Mouse (Mus musculus) stomach, embryonic 15.5 days (tissue): ENCODE data around the gene Ube2f. TPM values are rescaled to one million over a fixed set of nuclear protein-coding genes. Genes with fewer than 3 reads are reported as not detected.

Experiments used
- ATAC-seq: fragments of 200-750 bp; cut with Nextera tagmentation; 2 replicates; pipeline ENCODE4 v1.8.0; 2017; ENCODE audit warnings: low read depth, moderate number of reproducible peaks, moderate TSS enrichment; ENCODE audit not compliant: insufficient read depth, low FRiP score
- H3K27ac ChIP-seq: fragments of 300-500 bp; sonication (generic); 2 replicates; pipeline ENCODE4 v1.5.1; 2015; ENCODE audit warnings: mild to moderate bottlenecking, inconsistent platforms
- H3K27me3 ChIP-seq: fragments of 300-500 bp; sonication (generic); replicated peaks from 2 replicates; pipeline ENCODE4 v1.6.1; 2015; ENCODE audit warnings: inconsistent platforms
- H3K36me3 ChIP-seq: fragments of 300-500 bp; sonication (generic); 2 replicates; pipeline ENCODE4 v1.6.1; 2015; ENCODE audit warnings: inconsistent platforms
- H3K4me1 ChIP-seq: fragments of 300-500 bp; sonication (generic); 2 replicates; pipeline ENCODE4 v1.6.1; 2015; ENCODE audit warnings: inconsistent platforms
- H3K4me2 ChIP-seq: fragments of 300-500 bp; sonication (generic); 2 replicates; pipeline ENCODE4 v1.6.1; 2015; ENCODE audit warnings: mild to moderate bottlenecking, inconsistent platforms
- H3K4me3 ChIP-seq: fragments of 300-500 bp; sonication (generic); replicated peaks from 2 replicates; pipeline ENCODE4 v1.5.1; 2015; ENCODE audit warnings: inconsistent platforms
- H3K9ac ChIP-seq: fragments of 300-500 bp; sonication (generic); 2 replicates; pipeline ENCODE4 v1.6.1; 2015; ENCODE audit warnings: inconsistent platforms
- H3K9me3 ChIP-seq: fragments of 300-500 bp; sonication (generic); 2 replicates; pipeline ENCODE4 v1.6.1; 2016; ENCODE audit warnings: inconsistent platforms
- WGBS: fragments of 180-500 bp; shearing (Covaris S2); methylation state at CpG from one replicate; pipeline ENCODE4 v1.1.7; 2015; 5-methylcytosine and 5-hydroxymethylcytosine counted together
- polyA plus RNA-seq: library from polyadenylated mRNA; unstranded; fragments of >200 nt; fragmentation: Nextera tagmentation; extraction: Ambion mirVana; gene quantifications from 2 replicates; pipeline ENCODE4 v1.2.1, GENCODE M21; 2015

The Ube2f gene
- polyA plus RNA-seq, 1 experiment from 2014 or later: 66.9 TPM

DNA sequence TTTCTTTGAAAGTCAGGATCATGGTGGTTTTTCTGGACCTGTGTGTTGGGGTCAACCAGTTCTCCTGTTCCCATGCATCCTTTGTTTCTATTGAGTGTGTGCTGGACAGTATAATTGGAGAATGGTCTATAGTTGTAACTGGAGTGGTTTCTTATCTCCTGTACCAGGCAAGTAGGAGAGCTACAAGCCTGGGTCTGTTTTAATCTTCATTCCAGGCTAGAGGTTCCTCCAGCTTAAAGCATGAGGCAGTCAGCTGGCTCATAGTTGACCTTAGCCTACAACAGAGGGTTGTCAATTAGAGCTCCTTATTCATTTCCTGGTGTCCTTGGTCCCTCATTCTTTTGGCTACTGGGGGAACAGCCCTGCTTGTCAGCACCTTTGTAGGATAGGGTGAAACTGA lies 83.5 kb downstream of the Ube2f start:
- Histone ChIP-seq H3K4me1 (no peaks in the 10 kb centered on the region), H3K9me3 (no peaks in the 10 kb centered on the region), H3K27me3 (0 out of 2 replicates have a peak, but pooled peaks cover 4% of the 10 kb centered on the region), H3K4me2 (no peak overlapping the region), H3K4me3 (no peak overlapping the region), H3K27ac (no peak overlapping the region), H3K9ac (no peak overlapping the region), H3K36me3 (no peaks in the 10 kb centered on the region)
- ATAC-seq: no peak

DNA sequence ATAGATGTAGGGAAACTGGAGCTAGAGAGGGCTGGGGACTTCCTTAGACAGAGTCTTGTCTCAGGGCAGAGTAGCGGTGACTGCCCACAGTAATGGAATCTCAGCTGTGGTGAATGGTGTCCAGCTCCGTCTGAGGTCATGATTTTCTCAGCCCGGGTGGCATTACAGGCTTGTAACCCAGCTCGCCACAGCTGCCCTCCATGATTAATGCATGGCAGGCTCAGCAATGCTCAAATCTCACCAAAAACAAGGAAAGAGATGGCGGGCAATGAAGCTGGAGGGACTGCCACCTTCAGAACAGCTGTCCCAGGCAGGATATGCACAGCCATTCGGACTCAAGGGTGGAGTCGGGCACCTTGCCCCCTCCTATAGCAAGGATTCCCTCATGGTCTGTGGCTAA lies 87.3 kb downstream of the Ube2f start:
- Histone ChIP-seq H3K4me2 (no peak overlapping the region), H3K27me3 (0 out of 2 replicates have a peak, but pooled peaks cover 4% of the 10 kb centered on the region), H3K27ac (no peak overlapping the region), H3K4me3 (no peak overlapping the region), H3K36me3 (no peaks in the 10 kb centered on the region), H3K9me3 (no peaks in the 10 kb centered on the region), H3K9ac (no peak overlapping the region), H3K4me1 (no peaks in the 10 kb centered on the region)
- 84% methylated on average over 7 of the region's 7 CpGs for WGBS
- no peak for ATAC-seq

Other genes with a start within 250 kb of the Ube2f start
- 0.86 and 0.88 TPM in 2 replicates for gene Rbm44, start 105.2 kb upstream of the Ube2f start, polyA plus RNA-seq
- gene Ramp1, start 70.5 kb upstream of the Ube2f start, polyA plus RNA-seq: 4.6 and 5.9 TPM in 2 replicates
- gene Scly, start 48.0 kb downstream of the Ube2f start, polyA plus RNA-seq: 18.3 and 19.8 TPM in 2 replicates
- gene Espnl, start 71.8 kb downstream of the Ube2f start, polyA plus RNA-seq: 0.04 TPM in 1 of 2 replicates, not detected in the other
- gene Klhl30, start 100.7 kb downstream of the Ube2f start, polyA plus RNA-seq: 0.55 and 0.63 TPM in 2 replicates
- gene Erfe, start 116.1 kb downstream of the Ube2f start, polyA plus RNA-seq: 3.2 and 3.7 TPM in 2 replicates
- gene Ilkap, start 148.5 kb downstream of the Ube2f start, polyA plus RNA-seq: 119 and 128 TPM in 2 replicates
- gene Hes6, start 163.7 kb downstream of the Ube2f start, polyA plus RNA-seq: 82.9 and 89.5 TPM in 2 replicates
- gene Per2, start 209.0 kb downstream of the Ube2f start, polyA plus RNA-seq: 5.4 and 6.5 TPM in 2 replicates
- 7.8 and 8.4 TPM in 2 replicates for gene Traf3ip1, start 244.3 kb downstream of the Ube2f start, polyA plus RNA-seq